Mouse (Mus musculus): Measurements from ENCODE around the gene Traf5.

Traf5 gene

GRCm38 (mm10) chr1:191964773-191965481, 127.4 kb downstream of the Traf5 start:
- DNase-seq (ENCODE audit: low spot score), result peak; percentile 92

- peak; percentile 85 for DNase-seq (ENCODE audit: low spot score)
Observed at GRCm38 (mm10) chr1:191963948-191964772, 128.2 kb downstream of the Traf5 start.

GRCm38 (mm10) chr1:191963413-191963812, 128.9 kb downstream of the Traf5 start:
- DNase-seq (ENCODE audit: low spot score), result no peak

- no peak for DNase-seq (ENCODE audit: low spot score)
Observed at GRCm38 (mm10) chr1:191960946-191961345, 131.4 kb downstream of the Traf5 start.

GRCm38 (mm10) chr1:191957321-191957720, 135.0 kb downstream of the Traf5 start:
- DNase-seq (ENCODE audit: low spot score), result no peak

- DNase-seq (ENCODE audit: low spot score), result no peak
Observed at GRCm38 (mm10) chr1:191956871-191957270, 135.5 kb downstream of the Traf5 start.

- DNase-seq (ENCODE audit: low spot score), result no peak
Observed at GRCm38 (mm10) chr1:191956261-191956660, 136.1 kb downstream of the Traf5 start.

- DNase-seq (ENCODE audit: low spot score), result no peak
Observed at GRCm38 (mm10) chr1:191955101-191955500, 137.3 kb downstream of the Traf5 start.

GRCm38 (mm10) chr1:191952733-191953335, 139.5 kb downstream of the Traf5 start:
- DNase-seq (ENCODE audit: low spot score), result no peak

GRCm38 (mm10) chr1:191950611-191951010, 141.7 kb downstream of the Traf5 start:
- DNase-seq (ENCODE audit: low spot score), result no peak

GRCm38 (mm10) chr1:191948600-191948999, 143.8 kb downstream of the Traf5 start:
- DNase-seq (ENCODE audit: low spot score), result no peak

GRCm38 (mm10) chr1:191947796-191948195, 144.6 kb downstream of the Traf5 start:
- DNase-seq (ENCODE audit: low spot score), result no peak
